Mouse (Mus musculus) heart, embryonic 12.5 days (tissue): ENCODE measurements around the gene Eps15. TPM values are rescaled to one million over a fixed set of nuclear protein-coding genes. Genes with fewer than 3 reads are reported as not detected.

Source experiments
- ATAC-seq: fragments of 200-750 bp; cut with Nextera tagmentation; 2 replicates; pipeline ENCODE4 v1.8.0; 2017; ENCODE audit warnings: moderate TSS enrichment, moderate library complexity; ENCODE audit not compliant: insufficient number of reproducible peaks, low FRiP score
- H3K27ac ChIP-seq: fragments of 300-500 bp; sonication (generic); 2 replicates; pipeline ENCODE4 v1.5.1; 2016; ENCODE audit warnings: mild to moderate bottlenecking, moderate library complexity; ENCODE audit not compliant: poor library complexity, severe bottlenecking
- H3K27me3 ChIP-seq: fragments of 300-500 bp; sonication (generic); replicated peaks from 2 replicates; pipeline ENCODE4 v1.6.1; 2016; ENCODE audit warnings: mild to moderate bottlenecking, moderate library complexity
- H3K36me3 ChIP-seq: fragments of 300-500 bp; sonication (generic); 2 replicates; pipeline ENCODE4 v1.6.1; 2016; ENCODE audit warnings: mild to moderate bottlenecking, moderate library complexity
- H3K4me1 ChIP-seq: fragments of 300-500 bp; sonication (generic); replicated peaks from 2 replicates; pipeline ENCODE4 v1.6.1; 2016; ENCODE audit warnings: mild to moderate bottlenecking
- H3K4me2 ChIP-seq: fragments of 300-500 bp; sonication (generic); 2 replicates; pipeline ENCODE4 v1.6.1; 2016; ENCODE audit warnings: mild to moderate bottlenecking, moderate library complexity
- H3K4me3 ChIP-seq: fragments of 300-500 bp; sonication (generic); 2 replicates; pipeline ENCODE4 v1.5.1; 2016; ENCODE audit warnings: mild to moderate bottlenecking
- H3K9ac ChIP-seq: fragments of 300-500 bp; sonication (generic); 2 replicates; pipeline ENCODE4 v1.6.1; 2016; ENCODE audit warnings: mild to moderate bottlenecking, moderate library complexity
- H3K9me3 ChIP-seq: fragments of 300-500 bp; sonication (generic); replicated peaks from 2 replicates; pipeline ENCODE4 v1.6.1; 2016; ENCODE audit warnings: mild to moderate bottlenecking, moderate library complexity
- WGBS: fragments of 180-500 bp; shearing (Covaris S2); methylation state at CpG from one replicate; pipeline ENCODE4 v1.1.7; 2016; 5-methylcytosine and 5-hydroxymethylcytosine counted together
- polyA plus RNA-seq: library from polyadenylated mRNA; unstranded; fragments of >200 nt; fragmentation: Nextera tagmentation; extraction: Ambion mirVana; gene quantifications from 2 replicates; pipeline ENCODE4 v1.2.1, GENCODE M21; 2016

Eps15 gene
- polyA plus RNA-seq, 1 experiment from 2014 or later = 44.4 TPM

DNA sequence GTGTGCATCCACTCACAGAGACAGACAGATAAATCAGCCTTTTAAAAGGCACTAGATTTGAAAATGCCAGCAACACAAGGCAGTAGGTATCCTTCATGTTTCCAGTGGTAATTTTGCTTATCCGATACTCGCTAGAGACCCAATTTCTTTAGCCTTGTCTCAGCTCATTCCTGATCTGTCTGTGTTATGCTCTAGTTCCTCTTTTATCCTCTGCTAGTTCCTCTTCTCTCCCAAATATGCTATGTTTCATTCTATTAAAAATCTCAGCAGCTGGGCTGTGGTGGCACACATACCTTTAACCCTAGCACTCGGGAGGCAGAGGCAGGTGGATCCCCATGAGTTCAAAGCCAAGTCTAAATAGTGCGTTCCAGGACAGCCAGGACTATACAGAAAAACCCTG lies 8.3 kb upstream of the Eps15 start:
- Histone ChIP-seq H3K27me3 (no peaks in the 10 kb centered on the region), H3K4me2 (no peak overlapping the region), H3K4me3 (no peak overlapping the region), H3K9me3 (no peaks in the 10 kb centered on the region), H3K9ac (no peak overlapping the region), H3K36me3 (no peaks in the 10 kb centered on the region), H3K4me1 (no peaks in the 10 kb centered on the region), H3K27ac (no peak overlapping the region)
- ATAC-seq = no peak
- 87% methylated on average over 4 of the region's 4 CpGs for WGBS

DNA sequence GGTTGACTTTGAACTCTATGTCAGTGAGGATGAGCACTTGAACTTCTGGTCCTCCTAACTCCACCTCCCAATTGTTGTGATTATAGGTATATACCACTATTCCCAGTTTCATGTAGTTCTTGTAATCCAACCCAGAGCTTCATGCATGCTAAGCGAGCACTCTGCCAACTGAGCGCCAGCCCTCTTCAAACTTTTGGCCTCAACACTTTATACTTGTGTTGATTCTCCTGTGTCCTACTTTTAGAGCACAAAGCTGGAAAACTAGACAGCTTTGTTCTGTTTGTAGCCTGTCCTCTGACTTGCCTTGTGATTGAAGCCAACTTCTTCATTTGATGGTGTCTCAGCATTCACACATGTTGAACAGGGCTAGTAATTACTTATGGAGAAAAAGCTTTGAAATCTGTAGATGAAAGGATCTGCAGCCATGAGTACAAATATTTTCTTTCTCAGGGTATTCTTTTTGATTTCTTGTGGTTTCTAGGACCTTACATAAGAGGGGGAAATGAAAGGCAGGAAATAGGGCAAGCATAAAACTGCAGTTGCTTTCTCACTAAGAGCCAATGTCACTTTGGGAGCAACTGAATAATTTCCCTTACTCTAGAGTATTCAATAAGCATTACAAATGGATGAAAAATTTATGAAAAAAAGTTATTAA lies 6.4 kb upstream of the Eps15 start:
- Histone ChIP-seq H3K9ac (no peak overlapping the region), H3K4me2 (no peak overlapping the region), H3K4me3 (no peak overlapping the region), H3K27ac (no peak overlapping the region), H3K27me3 (no peaks in the 10 kb centered on the region), H3K36me3 (no peaks in the 10 kb centered on the region), H3K4me1 (no peaks in the 10 kb centered on the region), H3K9me3 (no peaks in the 10 kb centered on the region)
- WGBS = 95% methylated on average over 2 of the region's 2 CpGs
- no peak for ATAC-seq

DNA sequence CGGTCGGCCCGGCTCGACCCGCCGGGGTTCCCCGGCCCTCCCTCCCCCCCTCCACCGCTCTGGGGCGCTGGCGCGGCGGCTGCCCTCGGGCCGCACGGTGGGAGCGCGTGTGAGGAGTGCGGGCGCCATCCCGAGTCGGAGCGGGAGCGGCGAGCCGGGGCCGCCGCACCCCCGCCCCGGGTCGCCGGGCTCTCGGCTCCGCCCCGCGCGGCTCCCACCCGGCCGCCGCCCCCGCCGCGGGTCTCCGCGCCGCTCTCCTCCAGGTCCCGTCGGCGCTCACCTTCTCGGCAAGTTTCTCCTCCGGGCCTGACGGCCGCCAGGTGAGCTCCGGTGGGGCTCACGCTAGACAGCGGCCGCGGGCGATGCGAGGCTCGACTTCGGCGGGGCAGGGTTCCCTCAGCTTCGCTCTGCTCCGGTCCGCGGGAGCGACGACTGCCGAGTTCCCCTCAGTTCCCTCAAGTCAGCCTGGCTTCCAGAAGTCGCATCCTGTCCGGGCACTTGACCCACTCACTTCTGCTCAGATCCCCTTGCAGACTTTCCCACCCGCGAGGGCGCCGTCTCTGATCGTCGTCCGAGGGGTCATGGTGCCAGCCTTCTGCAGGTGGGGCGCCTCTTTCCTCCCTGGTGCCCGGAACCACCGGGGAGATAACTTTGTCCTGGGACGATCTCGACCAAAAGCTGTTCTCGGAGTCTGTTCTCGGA lies 542 bp downstream of the Eps15 start:
- Histone ChIP-seq H3K4me2 (peak overlapping the region; percentile 92), H3K27ac (peak overlapping the region; percentile 64), H3K36me3 (no peaks in the 10 kb centered on the region), H3K4me1 (peaks cover 17% of the 10 kb centered on the region), H3K9me3 (no peaks in the 10 kb centered on the region), H3K27me3 (no peaks in the 10 kb centered on the region), H3K9ac (peak overlapping the region; percentile 93), H3K4me3 (peak overlapping the region; percentile 80)
- under 1% methylated on average over 81 of the region's 85 CpGs for WGBS
- peak; percentile 87 for ATAC-seq

DNA sequence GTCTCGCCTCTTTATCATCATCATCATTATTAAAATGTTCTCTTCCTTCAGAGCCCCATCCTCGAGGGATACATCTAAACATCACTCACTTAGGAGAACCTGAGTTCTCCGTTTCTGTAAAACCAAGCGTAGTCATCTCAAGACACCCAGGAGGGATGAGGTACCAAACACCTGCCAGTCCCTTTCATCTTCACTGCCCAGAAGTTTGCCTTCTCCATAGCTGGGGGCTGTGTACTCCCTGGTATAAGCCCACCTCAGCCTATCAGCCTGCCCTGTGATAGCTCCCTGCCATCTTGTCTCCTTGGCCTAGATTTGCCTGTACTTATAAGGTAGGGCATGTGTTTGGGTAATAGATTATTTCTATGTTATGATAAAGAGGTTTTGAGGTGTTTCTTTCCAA lies 1.1 kb downstream of the Eps15 start:
- Histone ChIP-seq H3K9ac (peak overlapping the region; percentile 93), H3K4me3 (peak overlapping the region; percentile 80), H3K4me1 (peaks cover 17% of the 10 kb centered on the region), H3K36me3 (no peaks in the 10 kb centered on the region), H3K9me3 (no peaks in the 10 kb centered on the region), H3K27ac (no peak overlapping the region), H3K27me3 (no peaks in the 10 kb centered on the region), H3K4me2 (peak overlapping the region; percentile 92)
- 10% methylated on average over 4 of the region's 4 CpGs for WGBS
- ATAC-seq = no peak

DNA sequence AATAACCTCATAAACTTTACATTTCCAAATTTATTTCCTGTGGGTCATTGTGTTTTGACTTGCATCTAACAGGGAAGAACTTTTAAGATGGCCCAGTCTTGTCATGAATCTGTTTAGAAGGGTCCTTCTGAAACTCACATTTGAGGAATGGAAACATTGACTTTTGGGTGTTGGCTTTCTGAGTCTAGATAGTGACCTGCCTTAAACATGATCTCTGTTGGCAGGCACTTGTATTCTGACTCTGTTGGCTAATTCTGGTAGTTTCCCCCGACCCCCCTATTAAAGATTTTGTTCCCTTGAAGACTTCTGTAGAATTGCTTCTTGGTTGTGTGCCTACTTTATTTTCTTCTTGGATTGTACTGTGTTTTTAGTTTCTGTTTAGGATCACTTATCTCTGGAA lies 1.9 kb downstream of the Eps15 start:
- WGBS = 76% methylated on average over 1 of the region's 1 CpGs
- Histone ChIP-seq H3K4me2 (peak overlapping the region; percentile 37; the same call in 1 of the 2 replicates), H3K36me3 (no peaks in the 10 kb centered on the region), H3K9ac (no peak overlapping the region), H3K4me1 (peaks cover 17% of the 10 kb centered on the region), H3K4me3 (0 out of 2 replicates have a peak overlapping the region, but pooled peaks have one; percentile 6), H3K27me3 (no peaks in the 10 kb centered on the region), H3K27ac (no peak overlapping the region), H3K9me3 (no peaks in the 10 kb centered on the region)
- no peak for ATAC-seq

DNA sequence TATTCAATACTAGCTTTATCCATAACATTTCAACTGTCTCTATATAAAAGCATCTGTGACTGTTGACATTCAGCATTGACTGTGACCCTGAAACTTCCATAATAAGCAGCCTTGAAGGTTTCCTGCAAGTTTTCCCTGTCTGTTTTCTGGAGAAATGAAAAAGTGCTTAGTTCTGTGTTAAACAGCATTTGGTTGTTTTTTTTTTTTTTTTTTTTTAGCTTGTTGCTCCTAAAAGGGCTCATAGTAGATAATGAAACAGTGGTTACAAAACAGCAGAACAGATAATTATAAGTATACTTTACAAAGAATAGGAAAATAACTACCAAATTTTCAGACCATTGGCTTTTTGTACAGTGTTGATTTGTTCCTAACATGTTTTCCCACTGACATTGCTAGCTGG lies 14.6 kb downstream of the Eps15 start:
- no peak overlapping the region for H3K4me2 ChIP-seq
- no peaks in the 10 kb centered on the region for H3K9me3 ChIP-seq
- H3K4me1 ChIP-seq = no peaks in the 10 kb centered on the region
- H3K4me3 ChIP-seq = no peak overlapping the region
- H3K36me3 ChIP-seq = peaks cover 7% of the 10 kb centered on the region
- no peak for ATAC-seq
- no peak overlapping the region for H3K27ac ChIP-seq
- no peaks in the 10 kb centered on the region for H3K27me3 ChIP-seq
- H3K9ac ChIP-seq = no peak overlapping the region

DNA sequence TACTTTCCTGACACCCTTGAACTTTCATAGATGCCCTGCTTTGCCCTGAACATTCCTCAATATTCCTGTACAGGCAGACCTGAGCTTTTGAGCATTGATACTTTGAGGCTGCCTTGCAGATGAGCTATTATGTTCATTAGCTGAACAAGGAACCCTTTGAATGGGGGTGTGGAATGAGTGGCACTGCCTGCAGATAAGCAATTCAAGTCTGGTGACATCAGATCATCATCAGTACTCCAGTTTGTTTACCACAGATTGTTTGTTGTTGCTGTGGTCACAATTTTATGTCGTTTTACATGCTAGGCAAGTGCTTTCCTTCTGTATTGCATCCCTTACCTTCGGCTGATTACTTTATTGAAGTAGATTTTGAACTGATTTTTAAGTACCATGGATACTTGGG lies 16.4 kb downstream of the Eps15 start:
- Histone ChIP-seq H3K9ac (no peak overlapping the region), H3K27me3 (no peaks in the 10 kb centered on the region), H3K36me3 (peaks cover 7% of the 10 kb centered on the region), H3K4me1 (no peaks in the 10 kb centered on the region), H3K9me3 (no peaks in the 10 kb centered on the region), H3K4me3 (no peak overlapping the region), H3K4me2 (no peak overlapping the region), H3K27ac (no peak overlapping the region)
- ATAC-seq = no peak
- 79% methylated on average over 2 of the region's 2 CpGs for WGBS

DNA sequence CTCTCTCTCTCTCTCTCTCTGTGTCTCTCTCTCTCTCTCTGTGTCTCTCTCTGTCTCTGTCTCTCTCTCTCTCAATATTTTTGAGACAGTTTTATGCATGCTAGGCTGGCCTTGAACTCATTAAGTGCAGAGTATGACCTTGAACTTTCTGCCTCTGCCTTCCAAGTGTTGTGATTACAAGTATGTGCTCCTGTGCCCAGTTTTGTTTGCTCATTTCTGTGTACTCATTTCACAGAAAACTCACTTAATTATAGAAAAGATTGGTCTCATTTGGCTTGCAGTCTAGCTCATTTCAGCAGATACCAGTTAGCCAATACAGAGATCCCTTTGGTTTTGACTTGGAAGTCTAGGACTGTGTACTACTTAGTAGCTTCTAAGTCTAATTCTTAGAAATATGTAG lies 19.1 kb downstream of the Eps15 start:
- H3K27ac ChIP-seq = no peak overlapping the region
- H3K4me1 ChIP-seq = no peaks in the 10 kb centered on the region
- ATAC-seq = no peak
- no peaks in the 10 kb centered on the region for H3K27me3 ChIP-seq
- peaks cover 7% of the 10 kb centered on the region for H3K36me3 ChIP-seq
- H3K4me2 ChIP-seq = no peak overlapping the region
- H3K9me3 ChIP-seq = no peaks in the 10 kb centered on the region
- no peak overlapping the region for H3K9ac ChIP-seq
- no peak overlapping the region for H3K4me3 ChIP-seq

DNA sequence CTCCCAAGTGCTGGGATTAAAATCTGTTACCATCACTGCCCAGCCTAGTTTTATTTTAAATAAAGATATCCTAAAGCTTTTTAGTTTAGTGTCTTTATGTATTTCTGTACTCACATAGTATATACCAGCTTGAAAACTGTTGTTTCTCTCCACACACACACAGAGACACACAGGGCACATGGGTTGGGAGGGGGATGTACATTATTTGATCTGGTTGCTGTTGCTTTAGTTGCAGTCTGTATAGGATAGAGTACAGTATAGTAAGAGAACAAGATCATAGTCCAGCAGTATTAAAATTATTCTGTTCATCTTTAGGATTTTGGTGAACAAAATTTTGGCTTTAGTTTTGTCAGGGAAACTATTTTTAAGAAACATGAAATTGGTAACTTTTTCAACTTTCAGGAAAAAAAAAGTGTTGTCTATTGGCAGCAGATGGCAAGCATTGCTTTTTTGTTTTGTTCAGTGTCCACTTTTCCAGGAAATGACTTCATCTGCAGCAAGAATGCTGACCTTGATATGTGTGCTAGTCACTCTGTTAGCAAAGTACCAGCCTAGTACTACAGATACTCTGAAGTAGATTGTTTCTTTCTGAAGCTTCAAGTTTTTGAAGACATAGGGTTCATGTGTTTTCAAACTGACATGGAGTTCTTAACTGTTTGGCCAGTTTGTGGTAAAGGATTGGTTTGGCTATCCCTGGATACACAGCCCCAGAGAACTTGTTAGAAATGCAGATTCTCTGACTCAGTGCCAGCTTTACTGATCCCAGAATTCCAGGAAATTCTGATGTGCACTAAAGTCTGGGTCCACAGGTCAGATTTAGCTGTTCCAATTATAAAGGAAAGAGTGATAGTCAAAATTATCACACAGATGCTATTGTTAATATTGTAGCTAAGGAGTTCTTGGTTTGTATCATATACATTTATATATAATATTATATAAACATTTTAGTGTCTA lies 37.1 kb downstream of the Eps15 start:
- peaks cover 17% of the 10 kb centered on the region for H3K36me3 ChIP-seq
- H3K9ac ChIP-seq = no peak overlapping the region
- no peaks in the 10 kb centered on the region for H3K27me3 ChIP-seq
- ATAC-seq = no peak
- no peak overlapping the region for H3K4me2 ChIP-seq
- no peaks in the 10 kb centered on the region for H3K9me3 ChIP-seq
- H3K27ac ChIP-seq = 0 out of 2 replicates have a peak overlapping the region, but pooled peaks have one; percentile 18
- H3K4me1 ChIP-seq = no peaks in the 10 kb centered on the region
- no peak overlapping the region for H3K4me3 ChIP-seq

DNA sequence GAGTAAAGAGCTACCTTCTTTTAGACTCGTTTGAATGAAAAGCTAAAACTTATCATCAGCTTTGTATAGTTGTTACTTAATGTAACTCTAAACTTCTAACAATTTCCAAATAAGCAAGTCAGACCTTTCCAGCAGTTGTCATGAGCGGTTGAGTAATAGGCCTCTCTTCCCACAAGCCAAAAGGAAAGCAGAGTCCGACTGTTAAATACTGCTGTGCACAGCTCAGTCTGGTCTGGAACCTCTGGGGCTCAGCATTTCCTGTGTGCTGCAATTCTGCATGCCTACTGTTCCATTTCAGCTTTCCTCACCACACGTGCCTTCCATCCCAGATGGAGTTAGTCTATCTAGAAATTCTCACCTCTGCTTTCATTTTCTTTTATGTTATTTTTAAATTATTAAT lies 56.7 kb downstream of the Eps15 start:
- ATAC-seq = no peak
- Histone ChIP-seq H3K4me2 (no peak overlapping the region), H3K36me3 (peaks cover 33% of the 10 kb centered on the region), H3K9me3 (no peaks in the 10 kb centered on the region), H3K4me3 (no peak overlapping the region), H3K4me1 (peaks cover 5% of the 10 kb centered on the region; the same call in 1 of the 2 replicates), H3K27ac (no peak overlapping the region), H3K27me3 (no peaks in the 10 kb centered on the region), H3K9ac (no peak overlapping the region)
- 85% methylated on average over 4 of the region's 4 CpGs for WGBS

DNA sequence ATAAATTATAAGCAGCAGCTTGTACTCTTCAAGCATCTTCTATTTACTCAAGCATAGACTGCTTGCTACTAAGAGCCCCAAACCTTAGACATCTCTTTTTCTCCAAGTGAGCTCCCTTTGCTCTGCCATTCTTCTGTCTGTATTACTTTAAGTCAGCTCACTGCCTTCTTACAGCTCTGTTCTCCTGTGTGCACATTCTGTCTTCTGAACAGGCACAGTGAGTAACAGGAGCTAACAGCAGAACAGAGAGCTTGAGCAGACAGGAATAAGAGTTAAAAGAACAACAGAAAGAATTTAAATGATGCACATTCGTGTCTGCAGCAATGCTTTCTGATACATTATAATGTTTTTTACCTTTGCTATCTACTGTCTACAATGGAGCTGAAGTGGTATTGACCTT lies 61.2 kb downstream of the Eps15 start:
- Histone ChIP-seq H3K4me1 (peaks cover 5% of the 10 kb centered on the region; the same call in 1 of the 2 replicates), H3K4me3 (no peak overlapping the region), H3K27me3 (no peaks in the 10 kb centered on the region), H3K9ac (no peak overlapping the region), H3K9me3 (no peaks in the 10 kb centered on the region), H3K4me2 (no peak overlapping the region), H3K27ac (no peak overlapping the region), H3K36me3 (peaks cover 11% of the 10 kb centered on the region)
- ATAC-seq = no peak
- WGBS = 36% methylated on average over 1 of the region's 1 CpGs
